Mouse (Mus musculus): ENCODE data around the gene Tmem237. TPM values are rescaled to one million over a fixed set of nuclear protein-coding genes. Genes with fewer than 3 reads are reported as not detected.

Gene Tmem237
- 16.9 TPM for polyA plus RNA-seq (2014; fragmentation: Illumina TruSeq; extraction: RNeasy Lipid Tissue Mini Kit (QIAGEN cat#74804); ENCODE audit: insufficient read depth, low read depth, low replicate concordance)

DNA sequence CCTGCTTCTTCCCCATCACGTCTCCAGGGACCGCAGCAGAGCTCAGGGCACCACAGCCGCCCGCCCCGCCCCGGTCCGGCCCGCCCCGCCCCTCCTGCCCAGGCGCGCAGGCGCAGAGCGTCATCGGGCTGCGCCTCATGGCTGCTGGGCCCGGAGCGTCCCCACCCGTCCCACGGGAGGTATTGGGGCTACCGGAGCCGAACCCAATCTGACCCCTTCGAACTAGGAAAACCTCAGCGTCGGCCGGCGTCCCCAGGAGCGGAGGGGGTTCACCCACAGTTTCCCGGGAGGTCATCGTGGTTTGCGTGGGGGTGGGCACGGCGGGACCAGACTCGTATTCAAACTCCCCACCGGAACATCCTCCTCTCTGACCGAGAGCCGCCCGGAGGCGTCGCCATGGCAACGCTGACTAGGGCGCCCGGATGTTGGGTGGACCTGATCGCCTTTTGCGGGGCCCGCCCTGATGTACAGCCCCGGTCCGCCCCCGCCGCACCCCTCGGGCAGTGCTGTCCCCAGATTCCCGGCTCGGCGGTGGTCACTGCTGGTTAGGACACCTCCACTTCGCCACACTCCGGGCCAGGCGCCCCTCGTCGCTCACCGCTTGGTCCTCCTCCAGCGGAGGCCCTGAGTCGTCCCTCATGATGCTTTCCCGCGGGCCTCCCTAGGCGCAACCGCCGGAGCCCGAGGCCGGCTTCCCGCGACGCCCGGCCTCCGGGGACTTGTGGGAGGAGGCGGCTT, at the start of gene Tmem237:
TSS of gene Tmem237 (minus strand) at position 689 of the 738 bp plus-strand sequence.

DNA sequence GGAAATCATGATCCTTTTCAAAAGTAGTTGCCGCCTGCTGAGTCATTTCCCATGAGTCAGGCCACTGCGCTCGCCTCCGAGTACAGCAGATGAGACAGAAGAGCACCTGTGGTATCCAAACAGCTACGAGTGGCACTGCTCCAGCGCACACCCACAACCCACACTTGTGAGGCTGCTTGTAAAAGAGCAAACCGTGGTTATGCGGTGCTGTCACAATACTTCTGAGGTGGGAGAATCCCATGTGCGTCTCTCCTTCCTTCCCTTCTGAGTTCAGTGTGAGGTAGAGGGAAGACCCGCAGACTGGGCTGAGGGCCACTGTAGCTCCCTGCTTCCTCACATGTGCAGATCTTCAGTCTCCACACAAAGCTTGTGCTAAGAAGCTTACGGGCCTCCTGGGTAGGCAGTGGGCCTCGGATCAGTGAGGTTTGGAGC, 42.8 kb upstream of the Tmem237 start, which contains the start of gene Mpp4:
TSS of gene Mpp4 (minus strand) at position 360 of the 432 bp plus-strand sequence.

DNA sequence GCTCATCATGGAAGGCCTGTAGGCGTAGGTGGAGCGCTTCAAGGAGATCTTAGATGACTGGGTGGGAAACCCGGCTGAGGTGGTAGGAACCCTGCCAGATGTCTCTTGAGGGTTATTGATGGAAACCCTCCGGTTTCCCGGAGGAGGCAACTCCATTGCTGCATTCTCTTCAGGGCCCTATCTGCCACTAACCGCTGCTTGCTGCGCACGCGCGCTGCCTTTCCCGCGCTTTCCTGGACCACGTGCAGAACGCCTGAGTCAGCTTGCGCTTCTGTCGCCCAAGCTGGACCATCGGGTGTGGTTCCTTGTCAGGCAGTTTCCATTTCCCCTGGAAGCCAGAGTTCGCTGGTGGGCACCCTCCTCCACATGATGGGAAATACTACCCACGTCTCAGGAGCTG, 25.5 kb downstream of the Tmem237 start, which contains the start of gene C2cd6:
TSS of gene C2cd6 (minus strand) at position 196 of the 400 bp plus-strand sequence.

Other genes with a start within 250 kb of the Tmem237 start
- gene Trak2, start 147.0 kb downstream of the Tmem237 start, polyA plus RNA-seq (2014; fragmentation: Illumina TruSeq; extraction: RNeasy Lipid Tissue Mini Kit (QIAGEN cat#74804); ENCODE audit: insufficient read depth, low read depth, low replicate concordance), result 16.9 TPM
- 7.2 TPM for gene Stradb, start 146.9 kb downstream of the Tmem237 start, polyA plus RNA-seq (2014; fragmentation: Illumina TruSeq; extraction: RNeasy Lipid Tissue Mini Kit (QIAGEN cat#74804); ENCODE audit: insufficient read depth, low read depth, low replicate concordance)
- not detected for gene C2cd6, start 25.5 kb downstream of the Tmem237 start, polyA plus RNA-seq (2014; fragmentation: Illumina TruSeq; extraction: RNeasy Lipid Tissue Mini Kit (QIAGEN cat#74804); ENCODE audit: insufficient read depth, low read depth, low replicate concordance)
- 0.25 TPM for gene Mpp4, start 43.0 kb upstream of the Tmem237 start, polyA plus RNA-seq (2014; fragmentation: Illumina TruSeq; extraction: RNeasy Lipid Tissue Mini Kit (QIAGEN cat#74804); ENCODE audit: insufficient read depth, low read depth, low replicate concordance)
- 3.4 TPM for gene Als2, start 116.8 kb upstream of the Tmem237 start, polyA plus RNA-seq (2014; fragmentation: Illumina TruSeq; extraction: RNeasy Lipid Tissue Mini Kit (QIAGEN cat#74804); ENCODE audit: insufficient read depth, low read depth, low replicate concordance)
- not detected for gene Cdk15, start 136.5 kb upstream of the Tmem237 start, polyA plus RNA-seq (2014; fragmentation: Illumina TruSeq; extraction: RNeasy Lipid Tissue Mini Kit (QIAGEN cat#74804); ENCODE audit: insufficient read depth, low read depth, low replicate concordance)

All from lung, adult 10 weeks (tissue).